Mouse (Mus musculus) cerebellum, adult 2 months (tissue): ENCODE data around the gene Fau. TPM values are rescaled to one million over a fixed set of nuclear protein-coding genes. Genes with fewer than 3 reads are reported as not detected.
A peak's percentile ranks its signal among the peaks of the same experiment; 100 is the strongest.

Experiments
- DNase-seq, 2 experiments: peaks; one replicate each; pipeline ENCODE4 v3.0.0; 2021
- H3K27ac ChIP-seq: fragments of 200-500 bp; 2 replicates; pipeline ENCODE4 v1.5.1; 2012; ENCODE audit warnings: low read length, control low read depth, inconsistent platforms; ENCODE audit not compliant: insufficient read depth
- H3K27me3 ChIP-seq: fragments of 200-500 bp; 2 replicates; pipeline ENCODE4 v1.6.1; 2012; ENCODE audit warnings: inconsistent platforms, mild to moderate bottlenecking, low read length, moderate library complexity; ENCODE audit not compliant: control insufficient read depth, insufficient read depth
- H3K4me1 ChIP-seq: fragments of 200-500 bp; 2 replicates; pipeline ENCODE4 v1.6.1; 2011; ENCODE audit warnings: low read length; ENCODE audit not compliant: control insufficient read depth, insufficient read depth
- H3K4me3 ChIP-seq: fragments of 200-500 bp; replicated peaks from 2 replicates; pipeline ENCODE3; 2011; ENCODE audit warnings: mild to moderate bottlenecking, low read depth, low read length, control low read depth; ENCODE audit not compliant: insufficient read depth
- CTCF ChIP-seq: fragments of 200-500 bp; IDR thresholded peaks from 2 replicates; pipeline ENCODE4 v1.5.1; 2011; ENCODE audit warnings: low read depth, mild to moderate bottlenecking, control low read depth, low read length, moderate library complexity, borderline replicate concordance; ENCODE audit not compliant: insufficient read depth
- POLR2A ChIP-seq: fragments of 200-500 bp; IDR thresholded peaks from 2 replicates; pipeline ENCODE4 v1.6.1; 2011; ENCODE audit warnings: low read length, control low read depth, borderline replicate concordance; ENCODE audit not compliant: insufficient read depth
- WGBS: fragments of 180-500 bp; shearing (Covaris S2); methylation state at CpG from one replicate; pipeline ENCODE4 v1.1.7; 2018; 5-methylcytosine and 5-hydroxymethylcytosine counted together
- polyA plus RNA-seq: library from polyadenylated mRNA; depleted of rRNA; stranded (reverse); fragments of >200 nt; gene quantifications from 2 replicates; pipeline ENCODE4 v1.2.3, GENCODE M21; 2012; rRNA removed

Fau gene
- polyA plus RNA-seq = 792 and 828 TPM in 2 replicates

- peak; percentile 98 to 99 for DNase-seq
- Histone ChIP-seq H3K27ac (peak within 1 kb of the TSS; percentile 63), H3K4me3 (peak within 1 kb of the TSS; percentile 90), H3K27me3 (no peaks in the 10 kb centered on the region), H3K4me1 (peaks cover 12% of the 10 kb centered on the region)
- TF ChIP-seq POLR2A = peak; percentile 99
- TF ChIP-seq CTCF = no peak
- WGBS = under 1% methylated on average over 62 of the region's 63 CpGs
Measured at GRCm38 (mm10) chr19:6057313-6058096, at the start of gene Fau, which contains the start of gene Mrpl49. Gene Fau (plus strand): TSS chr19:6057844. Gene Mrpl49 (minus strand): TSS chr19:6057785.

- Histone ChIP-seq H3K27me3 (no peaks in the 10 kb centered on the region), H3K4me3 (no peak overlapping the region), H3K4me1 (no peaks in the 10 kb centered on the region), H3K27ac (no peak overlapping the region)
- DNase-seq = no peak
- WGBS = 75% methylated on average over 8 of the region's 8 CpGs
- no peak for TF ChIP-seq POLR2A
- TF ChIP-seq CTCF = no peak
Measured at GRCm38 (mm10) chr19:6009137-6009536, 48.5 kb upstream of the Fau start.

DNA sequence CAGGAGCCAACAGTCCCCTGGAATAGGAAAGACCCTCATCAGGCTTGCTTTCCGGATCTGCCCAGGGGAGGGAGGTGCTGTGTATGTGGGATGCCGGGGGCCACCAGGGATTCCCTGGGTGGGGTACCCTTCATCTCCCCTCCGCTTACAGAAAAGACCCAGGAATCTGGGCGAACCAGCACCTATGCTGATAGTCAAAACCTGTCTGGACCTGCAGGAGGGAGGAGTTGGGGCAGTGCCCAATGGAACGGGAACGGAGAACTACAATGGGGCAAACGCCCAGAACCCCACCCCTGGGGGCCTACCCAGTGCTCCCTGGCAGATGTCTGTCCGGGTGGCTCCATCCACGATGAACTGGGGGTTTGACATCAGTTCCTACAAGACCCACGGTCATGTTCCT, 44.0 kb upstream of the Fau start:
- DNase-seq = peak in 1 of 2 experiments; percentile 16
- WGBS = 70% methylated on average over 10 of the region's 10 CpGs
- H3K27me3 ChIP-seq = no peaks in the 10 kb centered on the region
- no peaks in the 10 kb centered on the region for H3K4me1 ChIP-seq
- H3K4me3 ChIP-seq = no peak overlapping the region
- TF ChIP-seq CTCF (no peak), POLR2A (no peak)
- H3K27ac ChIP-seq = no peak overlapping the region

- DNase-seq = peak; percentile 57 to 63
- TF ChIP-seq CTCF (no peak), POLR2A (peak; percentile 40; the same call in 1 of the 2 replicates)
- Histone ChIP-seq H3K4me1 (no peaks in the 10 kb centered on the region), H3K4me3 (peak overlapping the region; percentile 89), H3K27me3 (no peaks in the 10 kb centered on the region), H3K27ac (peak overlapping the region; percentile 61)
- WGBS = 3% methylated on average over 16 of the region's 18 CpGs
Measured at GRCm38 (mm10) chr19:6014991-6015510, 42.6 kb upstream of the Fau start.

GRCm38 (mm10) chr19:6015511-6016315, 41.9 kb upstream of the Fau start, which contains the start of gene Capn1:
Gene Capn1 (minus strand): TSS chr19:6015897.
- Histone ChIP-seq H3K4me1 (no peaks in the 10 kb centered on the region), H3K27me3 (no peaks in the 10 kb centered on the region), H3K27ac (peak within 1 kb of the TSS; percentile 61), H3K4me3 (peak within 1 kb of the TSS; percentile 89)
- peak; percentile 70 to 80 for DNase-seq
- TF ChIP-seq POLR2A (no peak; the same call in 1 of the 2 replicates), CTCF (no peak)
- WGBS = 2% methylated on average over 40 of the region's 40 CpGs

DNA sequence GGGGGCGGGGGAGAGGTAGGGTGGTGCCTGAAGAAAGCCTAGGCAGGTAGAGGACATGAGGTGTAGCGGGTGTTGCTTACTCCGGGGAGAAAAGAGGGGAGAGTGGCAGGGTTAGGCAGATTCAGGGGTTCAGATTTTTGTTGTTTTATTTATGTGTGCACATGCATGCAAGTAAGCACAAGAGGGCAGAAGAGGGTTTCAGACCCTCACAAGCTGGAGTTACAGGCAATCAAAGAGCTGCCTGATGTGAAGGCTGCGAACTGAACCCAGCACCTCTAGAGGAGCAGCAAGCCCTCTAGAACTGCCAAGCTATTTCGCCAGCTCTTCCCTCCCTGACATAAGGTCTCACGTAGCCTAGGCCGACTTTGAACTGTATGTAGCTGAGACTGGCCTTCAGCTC, 41.1 kb upstream of the Fau start:
- TF ChIP-seq POLR2A (no peak), CTCF (peak; percentile 27; the same call in 1 of the 2 replicates)
- no peaks in the 10 kb centered on the region for H3K27me3 ChIP-seq
- no peak overlapping the region for H3K27ac ChIP-seq
- peak overlapping the region; percentile 89 for H3K4me3 ChIP-seq
- WGBS = 49% methylated on average over 7 of the region's 7 CpGs
- DNase-seq = peak in 1 of 2 experiments; percentile 21
- no peaks in the 10 kb centered on the region for H3K4me1 ChIP-seq

- DNase-seq = peak; percentile 82 to 89
- Histone ChIP-seq H3K27me3 (no peaks in the 10 kb centered on the region), H3K4me3 (no peak overlapping the region), H3K27ac (no peak overlapping the region), H3K4me1 (no peaks in the 10 kb centered on the region)
- TF ChIP-seq POLR2A (no peak), CTCF (peak; percentile 93)
- 33% methylated on average over 15 of the region's 15 CpGs for WGBS
Measured at GRCm38 (mm10) chr19:6018142-6019089, 39.2 kb upstream of the Fau start.
